Mouse (Mus musculus) forebrain, embryonic 16.5 days (tissue): ENCODE data around the gene Dcun1d3. TPM values are rescaled to one million over a fixed set of nuclear protein-coding genes. Genes with fewer than 3 reads are reported as not detected.

ENCODE experiments used
- ATAC-seq: fragments of 200-750 bp; cut with Nextera tagmentation; 2 replicates; pipeline ENCODE4 v1.8.0; 2017; ENCODE audit warnings: mild to moderate bottlenecking, moderate library complexity
- H3K27ac ChIP-seq: fragments of 300-500 bp; sonication (generic); 2 replicates; pipeline ENCODE4 v1.5.1; 2014; ENCODE audit warnings: low read length, control low read depth
- H3K27me3 ChIP-seq: fragments of 300-500 bp; sonication (generic); replicated peaks from 2 replicates; pipeline ENCODE4 v1.6.1; 2014; ENCODE audit warnings: low read length; ENCODE audit not compliant: control insufficient read depth, insufficient read depth
- H3K36me3 ChIP-seq: fragments of 300-500 bp; sonication (generic); 2 replicates; pipeline ENCODE4 v1.6.1; 2014; ENCODE audit not compliant: control insufficient read depth, insufficient read depth
- H3K4me1 ChIP-seq: fragments of 300-500 bp; sonication (generic); replicated peaks from 2 replicates; pipeline ENCODE4 v1.6.1; 2014; ENCODE audit warnings: low read length; ENCODE audit not compliant: control insufficient read depth, insufficient read depth
- H3K4me2 ChIP-seq: fragments of 300-500 bp; sonication (generic); 2 replicates; pipeline ENCODE4 v1.6.1; 2014; ENCODE audit warnings: mild to moderate bottlenecking, low read length, control low read depth
- H3K4me3 ChIP-seq: fragments of 300-500 bp; sonication (generic); replicated peaks from 2 replicates; pipeline ENCODE4 v1.5.1; 2014; ENCODE audit warnings: mild to moderate bottlenecking, low read length, control low read depth
- H3K9ac ChIP-seq: fragments of 300-500 bp; sonication (generic); replicated peaks from 2 replicates; pipeline ENCODE4 v1.6.1; 2014; ENCODE audit warnings: low read depth, low read length, control low read depth
- H3K9me3 ChIP-seq: fragments of 300-500 bp; sonication (generic); 2 replicates; pipeline ENCODE4 v1.6.1; 2016; ENCODE audit warnings: low read length; ENCODE audit not compliant: control insufficient read depth
- WGBS: fragments of 180-500 bp; shearing (Covaris S2); extraction: QIAGEN DNeasy Blood & Tissue Kit; methylation state at CpG from one replicate; pipeline ENCODE4 v1.1.7; 2014; 5-methylcytosine and 5-hydroxymethylcytosine counted together
- polyA plus RNA-seq: library from polyadenylated mRNA; unstranded; fragments of >200 nt; fragmentation: Nextera tagmentation; extraction: Ambion mirVana; gene quantifications from 2 replicates; pipeline ENCODE4 v1.2.1, GENCODE M21; 2015

The Dcun1d3 gene
- polyA plus RNA-seq, 1 experiment from 2014 or later, result 23.8 TPM

DNA sequence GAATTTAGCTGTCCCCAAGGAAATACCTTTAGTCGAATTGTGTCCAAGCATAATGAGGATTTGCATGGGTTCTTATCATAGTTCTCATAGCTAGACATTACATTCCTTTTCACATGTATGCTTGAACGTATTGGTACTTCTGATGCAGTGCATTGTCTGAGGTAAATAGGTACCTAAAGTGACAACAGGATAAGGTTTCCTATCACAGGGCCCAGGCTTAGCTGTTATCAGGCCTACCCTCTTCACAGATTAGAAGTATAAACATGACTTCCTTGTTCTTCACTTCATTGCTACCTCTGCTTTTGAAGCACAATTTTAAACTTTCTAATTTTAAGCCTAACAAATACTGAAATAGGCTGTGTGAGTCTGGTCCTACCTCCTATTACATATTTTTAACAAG is 50.6 kb downstream of the Dcun1d3 start:
- Histone ChIP-seq H3K4me1 (no peaks in the 10 kb centered on the region), H3K4me2 (no peak overlapping the region), H3K4me3 (no peak overlapping the region), H3K27me3 (no peaks in the 10 kb centered on the region), H3K36me3 (peaks cover 5% of the 10 kb centered on the region; the same call in 1 of the 2 replicates), H3K9ac (no peak overlapping the region), H3K9me3 (no peaks in the 10 kb centered on the region), H3K27ac (no peak overlapping the region)
- 91% methylated on average over 2 of the region's 2 CpGs for WGBS
- no peak for ATAC-seq

GRCm38 (mm10) chr7:119841820-119842449 is 54.2 kb downstream of the Dcun1d3 start:
- no peak for ATAC-seq
- no peak overlapping the region for H3K27ac ChIP-seq
- H3K9ac ChIP-seq, result no peak overlapping the region
- H3K27me3 ChIP-seq, result no peaks in the 10 kb centered on the region
- H3K4me2 ChIP-seq, result no peak overlapping the region
- 94% methylated on average over 4 of the region's 4 CpGs for WGBS
- no peaks in the 10 kb centered on the region for H3K4me1 ChIP-seq
- peaks cover 5% of the 10 kb centered on the region; the same call in 1 of the 2 replicates for H3K36me3 ChIP-seq
- H3K9me3 ChIP-seq, result no peaks in the 10 kb centered on the region
- no peak overlapping the region for H3K4me3 ChIP-seq

DNA sequence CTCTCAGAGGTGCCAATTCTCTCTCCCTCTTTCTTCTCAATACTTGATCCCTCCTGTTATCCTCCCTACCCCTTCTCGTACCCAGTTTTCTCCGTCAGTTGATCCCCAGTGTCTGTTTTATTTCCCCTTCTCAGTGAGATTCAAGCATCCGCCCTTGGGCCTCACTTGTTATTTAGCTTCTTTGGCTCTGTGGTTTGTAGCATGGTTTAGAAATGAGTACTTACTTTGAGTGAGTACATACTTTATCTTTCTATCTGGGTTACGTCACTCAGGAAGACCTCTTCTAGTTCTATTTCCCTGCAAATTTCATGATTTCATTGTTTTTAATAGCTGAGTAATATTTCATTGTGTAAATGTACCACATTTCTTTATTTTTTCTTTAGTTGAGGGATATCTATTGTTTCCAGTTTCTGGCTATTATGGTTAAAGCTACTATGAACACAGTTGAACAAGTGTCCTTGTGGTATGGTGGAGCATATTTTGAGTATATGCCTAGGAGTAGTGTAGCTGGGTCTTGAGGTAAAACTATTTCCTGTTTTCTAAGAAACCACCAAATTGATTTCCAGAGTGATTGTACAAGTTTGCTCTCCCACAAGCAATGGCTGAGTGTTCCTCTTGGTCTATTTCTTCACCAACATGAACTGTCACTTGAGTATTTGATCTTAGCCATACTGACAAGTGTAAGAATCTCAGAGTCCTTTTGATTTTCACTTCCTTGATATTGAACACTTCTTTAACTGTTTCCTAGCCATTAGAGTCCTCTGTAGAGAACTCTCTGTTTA is 59.9 kb downstream of the Dcun1d3 start:
- H3K9ac ChIP-seq, result no peak overlapping the region
- H3K27me3 ChIP-seq, result no peaks in the 10 kb centered on the region
- no peak for ATAC-seq
- H3K4me2 ChIP-seq, result no peak overlapping the region
- H3K9me3 ChIP-seq, result no peaks in the 10 kb centered on the region
- WGBS, result 98% methylated on average over 4 of the region's 4 CpGs
- no peaks in the 10 kb centered on the region for H3K4me1 ChIP-seq
- H3K4me3 ChIP-seq, result no peak overlapping the region
- H3K36me3 ChIP-seq, result 0 out of 2 replicates have a peak, but pooled peaks cover under 1% of the 10 kb centered on the region
- no peak overlapping the region for H3K27ac ChIP-seq

DNA sequence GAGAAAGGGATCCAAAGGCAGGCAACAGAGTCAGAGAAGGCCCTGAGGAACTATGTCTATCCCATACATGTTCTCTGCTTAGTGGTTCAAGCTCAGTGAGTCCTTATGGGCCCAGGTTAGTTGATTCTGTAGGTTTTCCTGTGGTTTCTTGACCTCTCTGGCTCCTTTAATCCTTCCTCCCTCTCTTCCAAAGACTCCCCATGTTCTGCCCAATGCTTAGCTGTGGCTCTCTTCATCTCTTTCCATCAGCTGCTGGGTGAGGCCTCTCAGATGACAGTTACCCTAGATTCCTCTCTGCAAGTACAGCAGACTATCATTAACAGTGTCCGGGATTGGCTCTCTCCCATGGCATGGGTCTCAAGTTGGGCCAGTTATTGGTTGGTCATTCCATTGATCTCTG is 60.7 kb downstream of the Dcun1d3 start:
- WGBS, result 96% methylated on average over 1 of the region's 1 CpGs
- H3K4me1 ChIP-seq, result no peaks in the 10 kb centered on the region

DNA sequence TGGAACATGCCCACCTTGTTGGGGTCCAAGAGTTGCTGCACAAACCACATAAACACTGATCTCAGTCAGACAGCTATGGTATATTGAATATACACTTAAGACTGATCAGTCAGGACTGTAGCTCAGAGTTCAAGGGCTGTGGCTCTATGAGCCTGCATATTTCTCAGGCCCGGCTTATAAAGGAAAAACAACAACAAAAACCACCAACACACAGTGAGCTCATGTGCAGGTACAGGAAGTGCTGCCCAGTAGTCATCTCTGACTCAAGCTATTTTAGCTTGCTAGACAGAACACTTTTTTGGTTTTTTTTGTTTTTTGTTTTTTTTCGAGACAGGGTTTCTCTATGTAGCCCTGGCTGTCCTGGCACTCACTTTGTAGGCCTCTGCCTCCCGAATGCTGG is 87.4 kb downstream of the Dcun1d3 start:
- Histone ChIP-seq H3K4me3 (no peak overlapping the region), H3K4me1 (no peaks in the 10 kb centered on the region), H3K9ac (no peak overlapping the region), H3K9me3 (no peaks in the 10 kb centered on the region), H3K27ac (no peak overlapping the region), H3K36me3 (no peaks in the 10 kb centered on the region), H3K27me3 (no peaks in the 10 kb centered on the region), H3K4me2 (no peak overlapping the region)
- WGBS, result 97% methylated on average over 3 of the region's 3 CpGs
- ATAC-seq, result no peak

More for the DNA sequence above, 60.7 kb downstream of the Dcun1d3 start:
- H3K9ac ChIP-seq, result no peak overlapping the region
- H3K4me3 ChIP-seq, result no peak overlapping the region
- H3K4me2 ChIP-seq, result no peak overlapping the region
- no peak for ATAC-seq
- H3K36me3 ChIP-seq, result no peaks in the 10 kb centered on the region
- H3K27me3 ChIP-seq, result no peaks in the 10 kb centered on the region
- no peak overlapping the region for H3K27ac ChIP-seq
- H3K9me3 ChIP-seq, result no peaks in the 10 kb centered on the region

GRCm38 (mm10) chr7:119807396-119807795 is 88.7 kb downstream of the Dcun1d3 start:
- no peaks in the 10 kb centered on the region for H3K36me3 ChIP-seq
- no peak overlapping the region for H3K4me3 ChIP-seq
- H3K9ac ChIP-seq, result no peak overlapping the region
- no peak for ATAC-seq
- H3K9me3 ChIP-seq, result no peaks in the 10 kb centered on the region
- no peak overlapping the region for H3K27ac ChIP-seq
- no peak overlapping the region for H3K4me2 ChIP-seq
- 93% methylated on average over 5 of the region's 5 CpGs for WGBS
- no peaks in the 10 kb centered on the region for H3K4me1 ChIP-seq
- H3K27me3 ChIP-seq, result no peaks in the 10 kb centered on the region

Other genes starting within 250 kb of the Dcun1d3 start
- gene Acsm4, start 206.3 kb downstream of the Dcun1d3 start, polyA plus RNA-seq, result 0.09 TPM in 1 of 2 replicates, not detected in the other
- 96.6 and 103 TPM in 2 replicates for gene Thumpd1, start 175.5 kb downstream of the Dcun1d3 start, polyA plus RNA-seq
- not detected in 2 replicates for gene Acsm3, start 135.4 kb downstream of the Dcun1d3 start, polyA plus RNA-seq
- gene Rexo5, start 102.3 kb downstream of the Dcun1d3 start, polyA plus RNA-seq, result 10.8 and 14.2 TPM in 2 replicates
- gene Eri2, start 102.2 kb downstream of the Dcun1d3 start, polyA plus RNA-seq, result 23.1 and 25.6 TPM in 2 replicates
- gene Lyrm1, start 437 bp downstream of the Dcun1d3 start, polyA plus RNA-seq, result 14.3 and 17.8 TPM in 2 replicates
- not detected in 2 replicates for gene Dnah3, start 199.0 kb upstream of the Dcun1d3 start, polyA plus RNA-seq
- gene Tmem159, start 206.1 kb upstream of the Dcun1d3 start, polyA plus RNA-seq, result 6.7 and 7.9 TPM in 2 replicates
- gene Zp2, start 249.0 kb upstream of the Dcun1d3 start, polyA plus RNA-seq, result not detected in 2 replicates